Mouse (Mus musculus): ENCODE measurements around the gene Gm11983. TPM values are rescaled to one million over a fixed set of nuclear protein-coding genes. Genes with fewer than 3 reads are reported as not detected.
"Not testable (repeated sequence)": the region's sequence is repeated elsewhere in the genome, so short reads cannot be mapped to it uniquely, and the experiment has no call there.

The Gm11983 gene
- polyA plus RNA-seq, 1 experiment from 2014 or later = not detected

GRCm38 (mm10) chr11:6855942-6856341 is 18.5 kb upstream of the Gm11983 start:
- H3K4me3 ChIP-seq (ENCODE audit: low read depth, low read length) = no peak overlapping the region
- ATAC-seq (replicated peaks; ENCODE audit: low FRiP score, low TSS enrichment, low read depth) = no peak
- H3K4me1 ChIP-seq (replicated peaks; ENCODE audit: control insufficient read depth, insufficient read depth, low read length) = no peaks in the 10 kb centered on the region; the same call in 1 of the 2 replicates
- H3K9me3 ChIP-seq (ENCODE audit: control insufficient read depth, low read length) = no peaks in the 10 kb centered on the region
- DNase-seq (ENCODE audit: low spot score) = no peak
- H3K27ac ChIP-seq (ENCODE audit: low read depth) = no peak overlapping the region
- H3K27me3 ChIP-seq (replicated peaks; ENCODE audit: control insufficient read depth, insufficient read depth, low read length) = no peaks in the 10 kb centered on the region
- no peaks in the 10 kb centered on the region for H3K36me3 ChIP-seq (ENCODE audit: control insufficient read depth, insufficient read depth, low read length)
- no peak overlapping the region for H3K9ac ChIP-seq (ENCODE audit: low read length)
- 68% methylated on average over 3 of the region's 3 CpGs for WGBS
- H3K4me2 ChIP-seq (ENCODE audit: low read length) = no peak overlapping the region

GRCm38 (mm10) chr11:6853366-6853765 is 15.9 kb upstream of the Gm11983 start:
- H3K9me3 ChIP-seq (ENCODE audit: control insufficient read depth, low read length); H3K4me2 ChIP-seq (ENCODE audit: low read length); H3K4me3 ChIP-seq (ENCODE audit: low read depth, low read length); H3K36me3 ChIP-seq (ENCODE audit: control insufficient read depth, insufficient read depth, low read length); H3K4me1 ChIP-seq (replicated peaks; ENCODE audit: control insufficient read depth, insufficient read depth, low read length); H3K27me3 ChIP-seq (replicated peaks; ENCODE audit: control insufficient read depth, insufficient read depth, low read length); H3K27ac ChIP-seq (ENCODE audit: low read depth); ATAC-seq (replicated peaks; ENCODE audit: low FRiP score, low TSS enrichment, low read depth); H3K9ac ChIP-seq (ENCODE audit: low read length): not testable (repeated sequence)
- DNase-seq (ENCODE audit: low spot score) = peak; percentile 12
- whole genome bisulfite sequencing = 89% methylated on average over 4 of the region's 4 CpGs

- Histone ChIP-seq H3K9ac (ENCODE audit: low read length) (no peak overlapping the region), H3K27me3 (replicated peaks; ENCODE audit: control insufficient read depth, insufficient read depth, low read length) (no peaks in the 10 kb centered on the region), H3K4me1 (replicated peaks; ENCODE audit: control insufficient read depth, insufficient read depth, low read length) (no peaks in the 10 kb centered on the region), H3K4me2 (ENCODE audit: low read length) (no peak overlapping the region), H3K27ac (ENCODE audit: low read depth) (no peak overlapping the region), H3K4me3 (ENCODE audit: low read depth, low read length) (no peak overlapping the region), H3K36me3 (ENCODE audit: control insufficient read depth, insufficient read depth, low read length) (no peaks in the 10 kb centered on the region), H3K9me3 (ENCODE audit: control insufficient read depth, low read length) (no peaks in the 10 kb centered on the region)
- DNase-seq (ENCODE audit: low spot score) (no peak), ATAC-seq (replicated peaks; ENCODE audit: low FRiP score, low TSS enrichment, low read depth) (no peak)
- 81% methylated on average over 2 of the region's 2 CpGs for WGBS
Observed at GRCm38 (mm10) chr11:6843831-6844230, 6.4 kb upstream of the Gm11983 start.

GRCm38 (mm10) chr11:6842160-6842559 is 4.7 kb upstream of the Gm11983 start:
- Histone ChIP-seq H3K4me1 (replicated peaks; ENCODE audit: control insufficient read depth, insufficient read depth, low read length) (no peaks in the 10 kb centered on the region), H3K27me3 (replicated peaks; ENCODE audit: control insufficient read depth, insufficient read depth, low read length) (no peaks in the 10 kb centered on the region), H3K9me3 (ENCODE audit: control insufficient read depth, low read length) (no peaks in the 10 kb centered on the region), H3K9ac (ENCODE audit: low read length) (no peak overlapping the region), H3K36me3 (ENCODE audit: control insufficient read depth, insufficient read depth, low read length) (no peaks in the 10 kb centered on the region), H3K4me3 (ENCODE audit: low read depth, low read length) (no peak overlapping the region), H3K27ac (ENCODE audit: low read depth) (no peak overlapping the region), H3K4me2 (ENCODE audit: low read length) (no peak overlapping the region)
- DNase-seq (ENCODE audit: low spot score) (no peak), ATAC-seq (replicated peaks; ENCODE audit: low FRiP score, low TSS enrichment, low read depth) (no peak)
- 89% methylated on average over 5 of the region's 5 CpGs for WGBS

- Histone ChIP-seq H3K9me3 (ENCODE audit: control insufficient read depth, low read length) (no peaks in the 10 kb centered on the region), H3K9ac (ENCODE audit: low read length) (no peak overlapping the region), H3K27ac (ENCODE audit: low read depth) (no peak overlapping the region), H3K36me3 (ENCODE audit: control insufficient read depth, insufficient read depth, low read length) (no peaks in the 10 kb centered on the region), H3K4me3 (ENCODE audit: low read depth, low read length) (no peak overlapping the region), H3K27me3 (replicated peaks; ENCODE audit: control insufficient read depth, insufficient read depth, low read length) (no peaks in the 10 kb centered on the region), H3K4me2 (ENCODE audit: low read length) (no peak overlapping the region), H3K4me1 (replicated peaks; ENCODE audit: control insufficient read depth, insufficient read depth, low read length) (no peaks in the 10 kb centered on the region)
- ATAC-seq (replicated peaks; ENCODE audit: low FRiP score, low TSS enrichment, low read depth) (no peak), DNase-seq (ENCODE audit: low spot score) (no peak)
- 72% methylated on average over 3 of the region's 3 CpGs for WGBS
Observed at GRCm38 (mm10) chr11:6840775-6841174, 3.3 kb upstream of the Gm11983 start.

- H3K4me1 ChIP-seq (replicated peaks; ENCODE audit: control insufficient read depth, insufficient read depth, low read length) = no peaks in the 10 kb centered on the region
- H3K36me3 ChIP-seq (ENCODE audit: control insufficient read depth, insufficient read depth, low read length) = no peaks in the 10 kb centered on the region
- no peak overlapping the region for H3K4me2 ChIP-seq (ENCODE audit: low read length)
- DNase-seq (ENCODE audit: low spot score) (no peak), ATAC-seq (replicated peaks; ENCODE audit: low FRiP score, low TSS enrichment, low read depth) (no peak)
- H3K27me3 ChIP-seq (replicated peaks; ENCODE audit: control insufficient read depth, insufficient read depth, low read length) = no peaks in the 10 kb centered on the region
- H3K27ac ChIP-seq (ENCODE audit: low read depth) = no peak overlapping the region
- WGBS = 74% methylated on average over 13 of the region's 13 CpGs
- H3K9ac ChIP-seq (ENCODE audit: low read length) = no peak overlapping the region
- no peaks in the 10 kb centered on the region for H3K9me3 ChIP-seq (ENCODE audit: control insufficient read depth, low read length)
- no peak overlapping the region for H3K4me3 ChIP-seq (ENCODE audit: low read depth, low read length)
Observed at GRCm38 (mm10) chr11:6834636-6835035, 2.8 kb downstream of the Gm11983 start.

GRCm38 (mm10) chr11:6833731-6834130 is 3.7 kb downstream of the Gm11983 start:
- no peak overlapping the region for H3K4me2 ChIP-seq (ENCODE audit: low read length)
- no peaks in the 10 kb centered on the region for H3K9me3 ChIP-seq (ENCODE audit: control insufficient read depth, low read length)
- no peak overlapping the region for H3K27ac ChIP-seq (ENCODE audit: low read depth)
- no peaks in the 10 kb centered on the region for H3K36me3 ChIP-seq (ENCODE audit: control insufficient read depth, insufficient read depth, low read length)
- no peak overlapping the region for H3K4me3 ChIP-seq (ENCODE audit: low read depth, low read length)
- ATAC-seq (replicated peaks; ENCODE audit: low FRiP score, low TSS enrichment, low read depth) (no peak), DNase-seq (ENCODE audit: low spot score) (no peak)
- no peaks in the 10 kb centered on the region for H3K27me3 ChIP-seq (replicated peaks; ENCODE audit: control insufficient read depth, insufficient read depth, low read length)
- H3K4me1 ChIP-seq (replicated peaks; ENCODE audit: control insufficient read depth, insufficient read depth, low read length) = no peaks in the 10 kb centered on the region
- no peak overlapping the region for H3K9ac ChIP-seq (ENCODE audit: low read length)
- WGBS = 92% methylated on average over 9 of the region's 9 CpGs

- Histone ChIP-seq H3K27ac (ENCODE audit: low read depth) (no peak overlapping the region), H3K27me3 (replicated peaks; ENCODE audit: control insufficient read depth, insufficient read depth, low read length) (no peaks in the 10 kb centered on the region), H3K9me3 (ENCODE audit: control insufficient read depth, low read length) (no peaks in the 10 kb centered on the region), H3K4me3 (ENCODE audit: low read depth, low read length) (no peak overlapping the region), H3K4me2 (ENCODE audit: low read length) (no peak overlapping the region), H3K4me1 (replicated peaks; ENCODE audit: control insufficient read depth, insufficient read depth, low read length) (no peaks in the 10 kb centered on the region), H3K9ac (ENCODE audit: low read length) (no peak overlapping the region), H3K36me3 (ENCODE audit: control insufficient read depth, insufficient read depth, low read length) (no peaks in the 10 kb centered on the region)
- no peak for ATAC-seq (replicated peaks; ENCODE audit: low FRiP score, low TSS enrichment, low read depth)
- DNase-seq (ENCODE audit: low spot score) = no peak
- 50% methylated on average over 9 of the region's 9 CpGs for WGBS
Observed at GRCm38 (mm10) chr11:6831931-6832330, 5.5 kb downstream of the Gm11983 start.

- no peak overlapping the region for H3K9ac ChIP-seq (ENCODE audit: low read length)
- no peaks in the 10 kb centered on the region for H3K27me3 ChIP-seq (replicated peaks; ENCODE audit: control insufficient read depth, insufficient read depth, low read length)
- H3K36me3 ChIP-seq (ENCODE audit: control insufficient read depth, insufficient read depth, low read length) = no peaks in the 10 kb centered on the region
- no peak overlapping the region for H3K4me3 ChIP-seq (ENCODE audit: low read depth, low read length)
- ATAC-seq (replicated peaks; ENCODE audit: low FRiP score, low TSS enrichment, low read depth) (no peak), DNase-seq (ENCODE audit: low spot score) (no peak)
- H3K4me2 ChIP-seq (ENCODE audit: low read length) = no peak overlapping the region
- WGBS = 34% methylated on average over 5 of the region's 5 CpGs
- no peaks in the 10 kb centered on the region for H3K9me3 ChIP-seq (ENCODE audit: control insufficient read depth, low read length)
- H3K4me1 ChIP-seq (replicated peaks; ENCODE audit: control insufficient read depth, insufficient read depth, low read length) = no peaks in the 10 kb centered on the region
- no peak overlapping the region for H3K27ac ChIP-seq (ENCODE audit: low read depth)
Observed at GRCm38 (mm10) chr11:6828196-6828595, 9.3 kb downstream of the Gm11983 start.
